Mouse (Mus musculus) splenic B cell, adult 2 months (primary cell): ENCODE results near the gene Fabp7.

Experiments used
- DNase-seq: peaks from one replicate; pipeline ENCODE4 v3.0.0-alpha.2; 2011; ENCODE audit warnings: low read depth, low spot score
- H3K27me3 ChIP-seq: 2 replicates; pipeline ENCODE4 v1.6.1; 2012; ENCODE audit warnings: mild to moderate bottlenecking, low read length, moderate library complexity, mixed read lengths; ENCODE audit not compliant: control insufficient read depth, poor library complexity, insufficient read depth, severe bottlenecking
- H3K36me3 ChIP-seq: 2 replicates; pipeline ENCODE4 v1.6.1; 2012; ENCODE audit warnings: mild to moderate bottlenecking, low read length, moderate library complexity, mixed read lengths; ENCODE audit not compliant: control insufficient read depth, poor library complexity, insufficient read depth, severe bottlenecking

Fabp7 gene

GRCm38 (mm10) chr10:57835094-57835493 is 50.4 kb downstream of the Fabp7 start:
- Histone ChIP-seq H3K36me3 (no peaks in the 10 kb centered on the region), H3K27me3 (peaks cover 2% of the 10 kb centered on the region)
- DNase-seq, result no peak

DNA sequence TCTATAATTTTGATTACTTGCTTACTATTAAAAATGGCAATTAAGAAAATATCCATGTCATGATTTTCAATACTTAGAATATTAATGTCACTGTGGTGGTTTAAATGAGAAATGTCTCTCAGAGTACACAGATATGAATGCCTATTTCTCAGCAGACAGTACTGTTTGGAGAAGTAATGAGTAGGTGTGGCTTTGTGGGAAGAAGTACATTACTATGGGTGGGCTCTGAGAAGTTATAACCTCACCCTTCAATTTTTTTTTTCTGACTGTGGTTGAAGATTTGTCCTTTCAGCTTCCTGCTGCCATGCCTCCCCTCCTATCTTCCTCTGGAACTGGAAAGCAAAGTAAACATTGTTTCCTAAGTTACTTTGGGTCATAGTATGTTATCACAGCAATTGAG is 51.3 kb downstream of the Fabp7 start:
- no peaks in the 10 kb centered on the region for H3K36me3 ChIP-seq
- H3K27me3 ChIP-seq, result peaks cover 2% of the 10 kb centered on the region
- no peak for DNase-seq
